Mouse (Mus musculus): ENCODE results near the gene Slc35b4.

DNA sequence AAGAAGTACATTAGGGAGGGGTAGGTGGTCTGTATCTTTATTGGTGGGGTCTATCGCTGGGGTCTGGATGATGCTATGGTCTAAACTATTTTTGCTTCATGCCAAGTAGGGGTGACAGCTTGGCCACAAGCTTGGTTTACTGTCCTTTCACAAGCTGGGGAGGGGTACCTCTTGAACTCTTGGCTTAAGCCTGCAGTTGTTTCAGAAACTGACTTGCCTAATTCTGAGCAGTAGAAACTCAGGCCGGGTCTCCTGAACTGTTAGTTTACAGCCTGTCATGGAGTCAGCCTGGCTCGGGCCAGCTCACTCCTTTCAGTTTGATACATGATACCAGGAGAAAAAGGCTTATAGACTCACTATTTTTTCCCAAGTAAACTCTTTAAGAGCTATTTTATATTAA, 38.5 kb downstream of the Slc35b4 start:
- no peak for TF ChIP-seq CTCF (IDR thresholded peaks at IDR 0.05)
- TF ChIP-seq EP300 (IDR thresholded peaks at IDR 0.05; ENCODE audit: insufficient read depth, low read depth, low read length), result no peak
- no peak for TF ChIP-seq POLR2A (IDR thresholded peaks at IDR 0.05; ENCODE audit: insufficient read depth, low read depth, low read length)
